Mouse (Mus musculus): ENCODE measurements around the gene Car15. TPM values are rescaled to one million over a fixed set of nuclear protein-coding genes. Genes with fewer than 3 reads are reported as not detected.
A peak's percentile ranks its signal among the peaks of the same experiment; 100 is the strongest.

The Car15 gene
- total RNA-seq, 2 experiments from 2014 or later = 2.9 to 8.8 TPM

DNA sequence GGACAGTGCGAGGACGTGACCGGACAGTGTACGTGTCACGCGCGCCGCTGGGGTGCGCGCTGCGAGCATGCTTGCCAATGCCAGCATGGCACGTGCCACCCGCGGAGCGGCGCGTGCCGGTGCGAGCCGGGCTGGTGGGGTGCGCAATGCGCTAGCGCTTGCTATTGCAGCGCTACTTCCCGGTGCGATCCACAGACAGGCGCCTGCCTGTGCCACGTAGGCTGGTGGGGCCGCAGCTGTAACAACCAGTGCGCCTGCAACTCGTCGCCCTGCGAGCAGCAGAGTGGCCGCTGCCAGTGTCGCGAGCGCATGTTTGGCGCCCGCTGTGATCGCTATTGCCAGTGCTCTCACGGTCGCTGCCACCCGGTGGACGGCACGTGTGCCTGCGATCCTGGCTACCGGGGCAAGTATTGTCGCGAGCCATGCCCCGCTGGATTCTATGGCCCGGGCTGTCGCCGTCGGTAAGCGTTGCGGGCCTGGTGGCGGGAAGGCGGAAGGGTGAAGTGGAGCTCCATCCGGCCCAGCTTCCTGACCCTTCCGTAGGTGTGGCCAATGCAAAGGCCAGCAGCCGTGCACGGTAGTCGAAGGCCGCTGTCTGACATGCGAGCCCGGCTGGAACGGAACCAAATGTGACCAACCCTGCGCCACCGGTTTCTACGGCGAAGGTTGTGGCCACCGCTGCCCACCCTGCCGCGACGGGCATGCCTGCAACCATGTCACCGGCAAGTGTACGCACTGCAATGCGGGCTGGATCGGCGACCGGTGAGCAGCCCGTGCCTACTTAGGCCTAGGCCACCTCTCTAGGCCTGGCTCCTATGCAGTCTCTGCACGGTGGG, 35.1 kb downstream of the Car15 start:
- peak in 1 of 2 experiments; percentile 14 for DNase-seq (ENCODE audit: low spot score in 2 of 2)

DNA sequence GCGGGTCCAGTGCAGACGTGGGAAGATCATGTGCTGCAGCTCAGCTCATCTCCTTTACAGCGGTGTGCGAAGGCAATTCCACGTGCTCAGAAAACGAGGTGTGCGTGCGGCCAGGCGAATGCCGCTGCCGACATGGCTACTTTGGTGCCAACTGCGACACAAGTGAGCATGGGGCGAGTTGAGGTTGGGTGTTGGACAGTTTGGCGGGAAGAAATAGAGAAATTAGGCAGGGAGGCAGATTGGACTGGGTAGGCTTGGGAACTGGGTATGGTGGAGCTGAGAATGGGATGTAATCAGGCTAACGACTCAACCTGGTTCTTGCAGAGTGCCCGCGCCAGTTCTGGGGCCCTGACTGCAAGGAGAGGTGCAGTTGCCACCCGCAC, 35.7 kb downstream of the Car15 start:
- DNase-seq (ENCODE audit: low spot score in 2 of 2) = no peak

DNA sequence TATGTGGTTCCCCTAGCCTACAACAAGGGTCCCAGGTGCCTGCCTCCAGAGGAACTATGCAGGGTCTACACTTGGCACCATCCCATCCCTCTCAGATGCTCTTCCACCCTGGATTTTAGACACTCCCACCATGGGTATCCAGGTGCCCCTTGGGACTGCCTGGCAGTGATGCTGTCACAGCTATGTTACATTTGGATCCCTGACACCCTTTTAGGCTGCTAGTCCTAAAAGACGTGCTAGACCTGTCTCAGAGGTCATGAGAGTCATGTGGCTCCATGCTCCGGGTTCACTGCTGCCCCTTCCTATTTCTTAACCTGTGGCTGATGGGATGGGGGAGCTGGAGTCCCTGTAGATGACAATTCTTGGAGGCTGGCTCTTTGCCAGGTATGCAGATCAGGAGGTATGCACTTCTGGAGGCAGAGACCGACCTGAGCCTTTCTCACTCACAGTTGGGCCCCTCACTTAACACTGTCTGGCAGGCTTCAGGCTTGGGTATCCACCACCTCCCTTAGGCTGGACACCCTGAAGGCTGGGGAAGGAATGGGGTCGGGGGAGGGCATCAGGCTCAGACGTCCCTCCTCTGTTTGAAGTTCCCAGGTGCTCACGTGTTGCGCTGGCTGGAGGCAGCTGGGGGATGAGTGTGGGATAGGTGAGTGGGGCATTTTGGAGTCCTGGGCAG, 36.2 kb downstream of the Car15 start:
- no peak for DNase-seq (ENCODE audit: low spot score in 2 of 2)

DNA sequence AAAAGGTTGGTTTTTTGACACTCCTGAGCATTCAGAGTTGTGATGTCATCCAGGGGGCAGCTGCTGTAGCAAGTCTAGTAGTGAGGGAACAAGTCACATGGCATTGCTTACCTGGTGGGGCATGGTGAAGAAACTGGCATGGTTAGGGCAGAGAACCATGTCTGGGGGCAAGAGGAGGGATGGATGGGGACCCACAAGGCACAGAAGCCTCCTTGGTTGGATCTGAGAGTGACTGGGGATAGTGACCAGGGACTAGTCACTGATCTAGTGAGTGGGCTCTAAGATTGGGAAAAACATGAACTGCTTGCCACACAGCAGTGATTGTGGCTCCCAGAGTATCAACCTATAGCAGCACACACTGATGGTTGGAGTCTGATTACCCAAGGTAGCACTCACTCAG, 38.6 kb downstream of the Car15 start:
- DNase-seq (ENCODE audit: low spot score in 2 of 2) = no peak

DNA sequence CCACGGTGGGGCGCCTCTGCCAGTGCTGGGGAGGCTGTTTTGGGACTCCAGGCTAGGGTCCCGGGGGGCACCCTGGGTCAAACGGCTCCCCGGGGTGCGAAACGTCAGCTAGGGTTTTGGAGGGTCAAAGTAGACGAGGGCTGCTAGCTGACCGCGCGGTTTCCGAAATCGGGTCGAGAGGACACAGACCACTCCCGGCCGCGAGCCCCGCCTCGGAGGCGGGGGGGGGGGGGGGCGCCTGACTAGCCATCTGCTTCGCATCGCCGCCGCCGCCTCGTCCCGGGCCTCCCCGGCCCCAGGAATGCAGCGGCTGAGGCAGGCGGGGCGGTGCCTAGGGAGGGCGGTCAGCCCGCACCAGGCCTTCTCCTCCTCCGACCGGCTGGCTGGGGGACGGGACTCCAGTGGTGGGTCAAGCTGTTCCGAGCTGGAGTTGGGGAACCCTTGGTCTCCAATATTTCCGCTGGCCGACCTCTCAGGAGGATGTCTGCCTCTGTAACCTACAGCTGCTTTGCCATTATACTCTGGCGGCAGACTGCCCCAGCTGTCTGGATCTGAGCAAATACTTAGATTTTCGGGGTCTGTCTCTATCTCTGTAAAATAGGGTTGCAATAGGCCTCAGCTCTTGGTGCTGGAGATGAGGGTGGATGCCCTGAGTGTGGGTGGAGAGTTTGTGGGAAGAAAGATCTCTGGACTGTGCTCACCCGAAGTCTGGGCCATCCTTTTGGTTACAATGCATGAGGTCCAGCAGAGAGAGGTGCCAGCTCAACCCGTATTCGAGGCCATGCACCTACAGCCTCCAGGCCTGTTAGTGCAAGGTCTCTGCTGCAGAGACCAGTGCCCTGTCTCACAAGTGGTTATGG, 39.6 kb downstream of the Car15 start:
- DNase-seq (ENCODE audit: low spot score in 2 of 2) = no peak

DNA sequence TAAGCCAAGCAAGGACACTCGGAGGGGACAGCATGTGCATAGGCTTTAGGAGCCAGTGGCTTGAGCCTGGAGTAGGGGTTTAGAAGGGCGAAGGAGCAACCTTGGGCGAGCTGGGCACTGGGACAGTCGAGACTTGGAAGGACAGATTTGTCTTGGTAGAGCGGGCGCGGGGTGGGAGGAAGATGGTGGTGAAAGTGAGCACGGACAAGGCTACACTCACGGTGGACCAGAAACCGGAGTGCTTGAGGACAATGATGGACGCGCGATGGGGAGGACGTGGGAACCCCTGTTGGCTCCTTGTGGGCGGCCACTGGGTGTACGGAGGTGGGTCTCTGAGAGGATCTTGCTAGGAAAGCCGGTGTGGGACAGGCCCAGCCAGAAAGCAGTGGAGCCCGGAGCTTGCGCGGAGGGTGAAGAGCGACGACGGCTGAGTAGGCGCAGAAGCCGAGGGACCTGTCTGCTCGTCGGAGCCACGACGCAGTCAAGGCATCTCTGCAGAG, 40.3 kb downstream of the Car15 start:
- no peak for DNase-seq (ENCODE audit: low spot score in 2 of 2)

DNA sequence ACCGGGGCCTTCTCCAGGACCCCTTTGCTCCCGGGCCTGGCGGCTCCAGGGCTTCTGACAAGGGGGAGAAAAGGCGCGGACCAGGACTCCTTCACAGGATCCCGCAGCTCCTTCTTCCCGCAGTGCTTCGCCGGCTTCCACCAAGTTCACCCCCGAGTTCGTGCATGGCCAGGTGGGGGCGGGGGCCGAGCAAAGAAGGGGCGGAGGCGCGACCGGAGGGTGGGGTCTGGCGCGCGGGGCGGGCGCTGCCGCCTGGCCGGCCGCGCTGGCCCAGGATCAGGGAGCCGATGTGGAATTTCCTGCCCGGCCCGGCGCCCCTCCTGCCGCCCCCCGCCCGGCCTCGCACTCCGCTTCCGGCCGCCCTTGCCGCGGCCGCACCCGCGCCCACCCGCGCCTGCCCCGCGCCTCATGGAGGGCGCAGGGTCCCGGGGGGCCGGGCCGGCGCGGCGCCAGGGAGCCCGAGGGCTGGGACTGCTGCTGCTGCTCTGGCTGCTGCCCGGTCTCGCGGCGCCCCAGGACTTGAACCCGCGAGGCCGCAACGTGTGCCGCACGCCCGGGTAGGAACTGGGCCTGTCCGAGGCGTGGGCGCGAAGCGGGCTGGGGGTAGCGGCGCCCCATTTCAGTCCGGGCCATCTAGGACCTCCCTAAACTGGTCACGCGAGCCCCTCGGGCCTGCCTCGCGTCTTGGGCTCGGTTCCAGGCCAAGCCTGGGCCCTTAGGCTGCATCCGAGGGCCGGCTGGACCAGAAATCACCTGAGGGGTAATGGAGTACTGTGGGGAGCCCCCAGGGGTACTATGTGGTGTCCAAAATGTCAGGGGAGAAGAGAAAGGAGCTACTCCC, 41.0 kb downstream of the Car15 start, which contains the start of gene Scarf2:
Gene Scarf2 (plus strand): TSS at position 312 of the 841 bp plus-strand sequence.
- DNase-seq (ENCODE audit: low spot score in 2 of 2) = no peak

DNA sequence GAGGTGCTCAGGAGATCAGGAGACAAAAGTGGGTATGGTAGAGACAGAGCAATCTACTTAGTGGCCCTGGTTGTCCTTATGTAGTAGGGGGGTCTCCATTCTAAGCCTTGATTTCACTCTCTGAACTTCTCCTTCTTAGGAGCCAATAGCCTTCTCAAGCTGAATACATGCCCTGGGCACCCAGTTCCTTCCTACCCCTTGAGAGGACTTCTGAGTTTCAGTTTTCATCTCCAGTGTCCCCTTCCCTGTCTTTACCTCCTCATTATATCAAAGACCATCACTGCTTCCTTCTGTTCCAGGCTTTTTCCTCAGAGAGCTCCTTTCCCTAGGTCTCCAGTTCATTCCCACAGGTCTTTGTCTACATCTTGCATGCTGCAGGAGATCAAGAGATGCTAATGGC, 41.6 kb downstream of the Car15 start:
- DNase-seq (ENCODE audit: low spot score in 2 of 2) = no peak

DNA sequence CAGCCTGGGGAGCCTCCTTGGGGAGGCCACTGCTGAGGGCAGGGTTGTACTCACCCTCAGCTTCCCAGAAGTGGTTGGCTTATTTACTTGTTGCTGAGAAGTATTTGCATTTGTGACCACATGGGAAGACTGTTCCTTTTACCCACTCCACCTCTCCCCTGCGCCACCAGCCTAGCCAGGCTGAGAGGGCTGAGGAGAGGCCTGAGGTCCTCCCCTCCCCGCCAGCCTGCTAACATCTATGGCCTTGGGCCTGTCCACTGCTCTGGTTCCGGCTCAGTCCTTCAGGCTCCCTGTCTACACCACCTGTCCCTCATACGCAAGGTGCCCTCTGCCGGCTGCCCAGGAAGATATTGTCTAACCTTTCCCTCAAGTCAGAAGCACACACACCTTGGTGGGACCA, 42.5 kb downstream of the Car15 start:
- DNase-seq (ENCODE audit: low spot score in 2 of 2) = no peak

DNA sequence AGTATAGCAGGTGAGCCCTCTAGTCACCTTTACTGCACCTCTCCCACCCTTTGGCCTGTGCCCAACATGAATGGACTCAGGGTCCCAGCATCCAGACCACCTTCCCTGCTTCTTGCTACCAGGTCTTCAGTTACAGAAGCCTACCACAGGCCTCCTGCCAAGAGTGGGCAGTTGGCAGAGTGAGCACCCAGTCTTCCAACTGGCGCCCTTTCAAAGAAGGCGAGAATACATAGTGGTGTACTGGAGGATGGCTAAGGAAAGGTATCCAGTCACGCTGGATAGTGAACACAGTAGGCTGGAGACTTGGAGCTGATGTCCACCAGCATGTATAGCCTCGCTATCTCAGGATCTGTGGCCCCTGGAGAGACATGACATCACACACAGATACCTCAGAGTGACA, 44.1 kb downstream of the Car15 start:
- DNase-seq (ENCODE audit: low spot score in 2 of 2) = no peak

DNA sequence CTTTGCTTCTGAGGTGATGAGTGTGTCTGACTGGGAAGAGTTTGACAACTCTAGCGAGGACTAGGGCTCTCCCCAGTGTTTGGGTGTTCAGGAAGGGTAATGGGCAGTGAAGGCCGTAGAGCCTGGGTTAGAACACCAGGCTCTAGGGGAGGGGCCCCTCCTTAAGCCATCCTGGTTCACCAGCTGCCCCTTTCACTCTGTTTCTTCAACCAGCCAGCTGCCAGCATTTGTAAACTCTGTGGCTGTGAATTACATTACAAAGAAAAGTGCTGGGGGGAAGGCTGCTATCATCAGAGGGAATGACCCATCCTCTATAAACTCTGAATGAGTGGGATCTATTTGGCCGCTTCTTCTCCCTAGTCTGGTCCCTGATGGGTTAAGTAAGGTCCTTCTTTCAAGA, 45.4 kb downstream of the Car15 start:
- no peak for DNase-seq (ENCODE audit: low spot score in 2 of 2)

DNA sequence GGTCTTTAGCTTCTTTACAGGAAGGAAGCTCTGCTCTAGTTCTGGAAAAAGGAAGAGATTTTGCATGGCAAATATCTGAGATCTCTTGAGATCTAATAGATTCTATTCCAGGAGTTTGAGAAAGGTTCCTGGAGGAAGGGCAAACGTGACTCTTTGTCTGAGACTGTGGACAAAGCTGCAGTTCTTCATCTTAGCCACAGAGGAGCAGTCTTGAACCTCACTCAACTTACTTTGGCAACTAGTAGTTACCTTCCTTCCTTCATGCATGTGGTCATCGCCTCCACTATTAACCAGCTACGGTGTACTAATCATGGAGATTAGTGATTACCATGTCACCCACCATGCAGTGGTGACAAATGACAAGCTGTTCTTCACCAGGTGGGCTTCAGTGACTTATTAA, 52.8 kb downstream of the Car15 start:
- DNase-seq (ENCODE audit: low spot score in 2 of 2) = no peak

Other genes with a start within 250 kb of the Car15 start
- 10 to 100 TPM; 50.2 to 52.4 TPM for gene Smpd4, start 219.0 kb downstream of the Car15 start, total RNA-seq (2021)
- gene Ccdc74a, start 191.9 kb downstream of the Car15 start, total RNA-seq (2021) = 1 to 10 TPM; 6.2 to 6.5 TPM
- gene Med15, start 105.5 kb downstream of the Car15 start, total RNA-seq (2021) = 10 to 100 TPM; 68.8 to 70.3 TPM
- 10 to 100 TPM; 52.3 TPM for gene Klhl22, start 78.7 kb downstream of the Car15 start, total RNA-seq (2021)
- 10 to 100 TPM; 29.3 to 33.9 TPM for gene Scarf2, start 41.1 kb downstream of the Car15 start, total RNA-seq (2021)
- gene B830017H08Rik, start 5.2 kb downstream of the Car15 start, total RNA-seq (2021) = under 1 TPM in 1 of 2 experiments, not detected in 1; 0.62 TPM
- gene Gm20518, start 53.3 kb upstream of the Car15 start, total RNA-seq (2021) = under 1 TPM; 0.20 to 0.45 TPM
- gene Tssk1, start 55.9 kb upstream of the Car15 start, total RNA-seq (2021) = under 1 TPM in 1 of 2 experiments, not detected in 1; 0.14 TPM
- 10 to 100 TPM; 81.6 to 84.4 TPM for gene Dgcr2, start 60.2 kb upstream of the Car15 start, total RNA-seq (2021)
- gene Tssk2, start 60.3 kb upstream of the Car15 start, total RNA-seq (2021) = not detected
- gene Ess2, start 73.0 kb upstream of the Car15 start, total RNA-seq (2021) = 10 to 100 TPM; 33.0 to 33.6 TPM
- not detected for gene Gsc2, start 76.7 kb upstream of the Car15 start, total RNA-seq (2021)
- gene Slc25a1, start 89.9 kb upstream of the Car15 start, total RNA-seq (2021) = 10 to 100 TPM; 98.4 to 98.6 TPM
- gene Vpreb2, start 142.1 kb upstream of the Car15 start, total RNA-seq (2021) = not detected
- gene Dgcr6, start 214.5 kb upstream of the Car15 start, total RNA-seq (2021) = 10 to 100 TPM; 52.6 to 57.4 TPM